In genomic region chrX:112370577-112371410, GRCm38 (mm10) we compare ENCODE assay signal across 9 mouse cellular contexts. TPM values are rescaled to one million over a fixed set of nuclear protein-coding genes. Genes with fewer than 3 reads are reported as not detected.
DNase-seq lines count a peak whose midpoint lies in the region; ATAC-seq lines count a peak whose summit lies in the region.
"Not testable (repeated sequence)": the region's sequence is repeated elsewhere in the genome, so short reads cannot be mapped to it uniquely, and the experiment has no call there.
"Had no signal": no experiment of that assay in that cellular context is flagged by ENCODE, and none has a peak within 500 bp of the region (broad histone marks: within the 10 kb centered on the region; RNA-seq: fewer than 3 reads in every experiment).

No protein-coding gene starts in this region.

- peak; percentile 100 for ATAC-seq in hindbrain, embryonic 16.5 days

- intact Hi-C loops in gastrocnemius, postnatal 14 days (cut with DNase I; ENCODE audit: low total_unique reads): not testable (repeated sequence)

- H3K4me3 ChIP-seq in hindbrain, embryonic 16.5 days (ENCODE audit: low read length): not testable (repeated sequence)

- not testable (repeated sequence) for H3K27ac ChIP-seq in hindbrain, embryonic 16.5 days (ENCODE audit: low read depth, low read length)

- not testable (repeated sequence) for H3K9ac ChIP-seq in hindbrain, embryonic 16.5 days (ENCODE audit: low read depth, low read length)

- peak; percentile 58 for DNase-seq in WW6 (ENCODE audit: low read depth, low spot score)
- DNase-seq in embryo, embryonic 10 days (ENCODE audit: low spot score): peak; percentile 4
- peak; percentile 8 for DNase-seq in gastrocnemius, postnatal 14 days
- peak; percentile 12 for DNase-seq in layer of hippocampus, postnatal 36 days
- peak; percentile 9 for DNase-seq in lung, postnatal 10 days
- DNase-seq in ovary, postnatal 36 days (ENCODE audit: low spot score): peak; percentile 11
- DNase-seq in thymus, postnatal 4 days: peak; percentile 31

- not testable (repeated sequence) for H3K4me1 ChIP-seq in hindbrain, embryonic 16.5 days (ENCODE audit: control insufficient read depth, insufficient read depth, low read depth, low read length)

- 88% methylated on average over 5 of the region's 5 CpGs for WGBS in hindbrain, embryonic 16.5 days

- H3K9me3 ChIP-seq in hindbrain, embryonic 16.5 days (ENCODE audit: control insufficient read depth, low read length): not testable (repeated sequence)

- H3K27me3 ChIP-seq in hindbrain, embryonic 16.5 days (replicated peaks; ENCODE audit: control insufficient read depth, insufficient read depth, low read length): not testable (repeated sequence)

- H3K4me2 ChIP-seq in hindbrain, embryonic 16.5 days (ENCODE audit: low read length): not testable (repeated sequence)

- H3K36me3 ChIP-seq in hindbrain, embryonic 16.5 days (ENCODE audit: control insufficient read depth, insufficient read depth, low read length): not testable (repeated sequence)

RNA-seq across cellular contexts. Expression of gene Satl1, which starts 35.8 kb away (rescaled TPM):
- total RNA-seq in gastrocnemius, postnatal 14 days (2021): not detected
- polyA plus RNA-seq in hindbrain, embryonic 16.5 days (2015; fragmentation: Nextera tagmentation; extraction: Ambion mirVana): not detected in 2 replicates
- not detected for total RNA-seq in layer of hippocampus, postnatal 36 days (2021)
- total RNA-seq: layer of hippocampus, adult 2 months had no signal

RNA-seq across cellular contexts. Expression of gene Apool, which starts 59.7 kb away (rescaled TPM):
- total RNA-seq in gastrocnemius, postnatal 14 days (2021): 10 to 100 TPM; 48.3 to 53.6 TPM
- polyA plus RNA-seq in hindbrain, embryonic 16.5 days (2015; fragmentation: Nextera tagmentation; extraction: Ambion mirVana): 16.8 and 18.5 TPM in 2 replicates
- total RNA-seq in layer of hippocampus, postnatal 36 days (2021): 1 to 10 TPM; 5.4 to 6.2 TPM

Comparison
In these comparisons a context has a peak if more than half of its experiments do, and no peak if none do; other contexts are left out.
1. DNase-seq: peak in every context shown above with its lines; median percentile 58 in WW6; 31 in thymus, postnatal 4 days; 12 in layer of hippocampus, postnatal 36 days; 11 in ovary, postnatal 36 days; 9 in lung, postnatal 10 days; 8 in gastrocnemius, postnatal 14 days; 4 in embryo, embryonic 10 days.
2. RNA of gene Apool, which starts 59.7 kb away (total RNA-seq): 48.3 to 53.6 TPM in gastrocnemius, postnatal 14 days; 5.4 to 6.2 TPM in layer of hippocampus, postnatal 36 days; every median in the first group is over 4 times any median in the second.